Mouse (Mus musculus) bone marrow, adult 2 months (tissue): ENCODE data around the gene Sys1.
A peak's percentile ranks its signal among the peaks of the same experiment; 100 is the strongest.

Experiments used
- CTCF ChIP-seq: fragments of 200-500 bp; IDR thresholded peaks from 2 replicates; pipeline ENCODE4 v1.5.1; 2011; ENCODE audit warnings: low read length, control low read depth; ENCODE audit not compliant: control insufficient read depth, insufficient read depth
- POLR2A ChIP-seq: fragments of 200-500 bp; IDR thresholded peaks from 2 replicates; pipeline ENCODE4 v1.6.1; 2011; ENCODE audit warnings: low read depth, mild to moderate bottlenecking, control low read depth, low read length, borderline replicate concordance; ENCODE audit not compliant: control insufficient read depth

DNA sequence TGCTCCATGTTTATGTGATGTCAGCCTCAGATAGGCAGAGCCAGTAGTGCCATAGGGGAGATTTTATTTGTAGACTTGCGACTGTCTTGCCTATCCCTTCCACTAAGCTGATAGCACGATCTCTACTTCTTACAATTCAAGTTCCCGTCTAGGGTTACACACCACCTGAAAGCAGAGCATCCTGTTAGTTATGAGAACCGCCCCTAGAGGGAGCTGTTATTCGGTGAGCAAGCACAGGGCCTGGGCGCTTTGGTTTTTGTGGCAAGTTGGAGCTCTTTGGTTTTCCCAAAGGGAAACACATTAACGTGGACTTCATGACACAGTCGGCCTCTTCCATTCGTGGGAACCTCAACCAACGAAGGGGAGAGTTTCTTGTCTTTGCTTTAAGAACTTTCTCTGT, 13.5 kb downstream of the Sys1 start:
- TF ChIP-seq POLR2A (no peak), CTCF (peak; percentile 63)
